Mouse (Mus musculus) fibroblast of lung, adult 2 months (primary cell): ENCODE results near the gene Olfr145.

Experiments
- DNase-seq: peaks from one replicate; pipeline ENCODE4 v3.0.0-alpha.2; 2011; ENCODE audit warnings: low read depth

Olfr145 gene

GRCm38 (mm10) chr9:37896661-37897060, at the start of gene Olfr145:
TSS of gene Olfr145 (plus strand) at chr9:37896724.
- no peak for DNase-seq

- DNase-seq = no peak
These were observed 47.3 kb upstream of the Olfr145 start for GRCm38 (mm10) chr9:37849267-37849666.

- DNase-seq = no peak
These were observed 42.6 kb upstream of the Olfr145 start, which contains the start of gene Olfr877 for GRCm38 (mm10) chr9:37853969-37854368. TSS of gene Olfr877 (plus strand) at chr9:37854269.

GRCm38 (mm10) chr9:37863325-37863724, 33.2 kb upstream of the Olfr145 start:
- no peak for DNase-seq

DNA sequence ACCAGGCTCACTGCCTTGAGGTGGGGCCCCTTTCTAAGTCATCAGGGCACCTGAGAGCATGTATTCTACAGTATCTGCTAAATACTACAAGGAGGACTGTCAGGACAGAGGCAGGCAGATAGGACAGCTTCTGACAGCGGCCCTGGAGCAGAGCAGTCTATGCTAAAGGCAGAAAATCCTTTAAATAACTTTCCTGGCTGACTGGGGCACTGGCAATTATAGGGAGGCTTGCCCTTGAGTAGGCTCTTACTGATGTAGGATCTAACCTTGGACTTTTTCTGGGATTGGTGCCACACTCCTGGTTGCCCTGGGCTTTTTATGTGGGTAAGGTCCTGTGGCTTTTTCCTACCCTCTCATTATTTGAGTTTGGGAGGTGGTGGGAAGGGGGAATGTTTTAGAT, 26.3 kb upstream of the Olfr145 start:
- no peak for DNase-seq

GRCm38 (mm10) chr9:37871097-37871496, 25.4 kb upstream of the Olfr145 start:
- no peak for DNase-seq

- no peak for DNase-seq
These were observed 25.0 kb upstream of the Olfr145 start for GRCm38 (mm10) chr9:37871536-37871935.

- DNase-seq = no peak
These were observed 5.6 kb upstream of the Olfr145 start for GRCm38 (mm10) chr9:37890960-37891359.

DNA sequence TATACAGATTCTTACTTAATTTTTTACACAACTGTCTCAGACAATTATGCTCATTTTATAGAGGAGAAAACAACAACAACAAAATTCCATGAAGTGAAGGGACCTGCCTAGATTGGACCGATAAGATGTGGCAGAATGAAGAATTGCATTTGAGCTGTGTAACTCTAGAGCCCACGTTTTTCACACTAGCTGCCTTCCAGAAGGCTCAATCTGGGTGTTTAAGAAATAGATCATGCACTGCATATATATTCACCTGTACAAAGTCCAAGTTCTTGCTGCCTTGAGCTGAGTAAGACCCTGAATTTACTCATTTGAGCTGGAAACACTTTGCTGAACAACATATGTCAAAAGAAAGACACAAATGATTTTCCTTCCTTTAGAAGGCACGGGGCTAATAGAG, 9.0 kb downstream of the Olfr145 start:
- no peak for DNase-seq

GRCm38 (mm10) chr9:37917540-37917939, 21.0 kb downstream of the Olfr145 start, which contains the start of gene Olfr878:
TSS of gene Olfr878 (plus strand) at chr9:37917840.
- DNase-seq = no peak

- DNase-seq = no peak
These were observed 21.5 kb downstream of the Olfr145 start for GRCm38 (mm10) chr9:37918018-37918417.

DNA sequence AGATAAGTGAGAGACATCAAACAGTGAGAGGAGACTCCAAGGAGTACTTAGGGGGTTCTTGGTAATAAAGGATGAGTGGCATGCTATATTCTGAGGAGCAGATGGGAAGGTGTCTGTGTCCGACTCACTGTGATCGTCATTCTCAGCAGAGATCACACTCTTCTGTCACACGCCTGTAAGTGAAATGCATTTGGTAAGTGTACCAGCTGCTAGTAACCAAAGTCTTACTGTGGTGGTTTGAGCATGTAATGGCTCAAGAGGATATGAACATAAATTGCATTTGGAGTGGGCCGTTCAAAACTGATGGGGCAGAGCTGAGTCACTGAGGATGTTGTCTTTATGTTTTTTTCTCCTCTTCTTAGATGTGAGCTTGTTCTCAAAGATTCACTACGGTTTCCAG, 27.7 kb downstream of the Olfr145 start:
- no peak for DNase-seq

- no peak for DNase-seq
These were observed 28.9 kb downstream of the Olfr145 start for GRCm38 (mm10) chr9:37925445-37925844.

DNA sequence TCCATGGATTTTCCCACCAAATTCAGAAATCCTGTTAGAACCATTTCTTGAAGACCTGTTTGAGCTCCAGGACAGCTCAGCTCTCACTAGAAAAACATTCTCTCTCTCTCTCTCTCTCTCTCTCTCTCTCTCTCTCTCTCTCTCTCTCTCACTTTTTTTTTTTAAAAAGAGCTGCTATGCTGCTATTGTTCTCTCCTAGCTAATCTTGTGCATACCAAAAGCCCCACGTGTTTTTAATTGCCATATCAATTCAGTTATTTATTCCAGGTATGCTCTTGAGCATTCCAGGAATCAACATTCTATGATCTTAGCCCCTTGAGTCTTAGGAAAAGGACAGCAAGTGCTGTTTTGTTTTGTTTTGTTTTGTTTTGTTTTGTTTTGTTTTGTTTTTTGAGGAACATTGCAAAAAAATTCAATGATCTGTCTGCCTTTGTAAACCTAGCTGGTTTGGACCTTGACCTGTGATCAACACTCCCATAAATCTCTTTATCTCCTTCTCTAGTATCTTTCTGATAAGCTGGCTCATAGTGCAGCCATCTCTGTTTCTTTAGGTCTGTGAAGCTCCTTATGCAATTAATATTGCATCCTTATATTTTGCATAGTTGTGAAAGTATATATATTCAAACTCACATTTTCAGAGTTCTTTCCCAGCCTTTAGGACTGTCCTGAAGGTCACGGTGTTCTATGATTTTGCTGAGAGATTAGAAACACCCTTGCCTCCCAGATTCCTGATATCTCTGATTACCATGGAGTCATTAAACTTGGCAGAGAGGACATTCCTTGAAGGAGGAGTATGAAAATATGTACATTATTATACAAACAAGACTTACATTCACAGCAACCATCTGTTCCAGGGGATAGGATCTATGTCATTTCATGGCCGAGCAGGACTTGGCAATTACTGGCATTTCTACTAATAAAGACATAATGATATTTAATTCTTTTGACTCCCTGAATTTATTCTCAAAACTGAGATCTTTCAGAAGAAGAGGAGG, 29.8 kb downstream of the Olfr145 start:
- no peak for DNase-seq

GRCm38 (mm10) chr9:37932519-37932918, 36.0 kb downstream of the Olfr145 start:
- DNase-seq = peak; percentile 20

DNA sequence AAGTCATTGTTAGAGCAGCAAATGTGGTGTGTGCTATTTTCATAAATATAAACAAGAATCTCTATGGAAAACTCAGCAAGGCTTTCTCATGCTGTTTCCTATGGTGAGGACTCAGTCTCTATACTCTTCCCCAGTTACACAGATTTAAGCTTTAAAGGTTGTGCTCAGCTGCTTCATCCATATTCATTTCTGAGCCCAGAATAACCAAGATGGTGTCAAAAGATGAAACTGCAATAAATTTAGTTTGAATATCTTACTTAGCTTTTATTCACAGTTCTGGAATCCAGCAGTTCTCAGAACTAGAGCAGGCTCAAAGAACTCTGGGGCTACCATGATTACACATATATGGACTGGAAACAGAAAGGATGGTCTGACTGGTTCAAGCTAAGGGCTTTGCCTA, 37.6 kb downstream of the Olfr145 start:
- no peak for DNase-seq

DNA sequence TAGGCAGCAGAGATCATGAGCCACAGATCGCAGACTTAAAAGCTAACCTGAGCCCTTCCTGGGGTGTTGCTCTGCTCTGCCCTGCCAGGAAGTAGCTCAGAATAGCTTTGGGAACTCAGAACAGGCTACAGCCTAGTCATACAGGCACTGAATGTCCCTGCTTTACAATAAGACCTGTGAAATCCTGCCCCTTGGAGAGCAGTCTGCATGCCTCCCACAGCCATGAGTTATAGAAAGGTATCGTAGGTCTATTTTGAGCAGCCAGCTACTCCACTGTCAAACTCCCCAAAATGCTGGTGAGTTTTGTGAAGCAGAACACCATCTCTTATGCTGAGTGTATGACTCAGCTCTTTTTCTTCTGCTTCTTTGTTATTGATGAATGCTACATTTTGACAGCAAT, 44.6 kb downstream of the Olfr145 start:
- no peak for DNase-seq
